Mouse (Mus musculus) thymus, postnatal 25 days (tissue): ENCODE results near the gene Col25a1.

ENCODE experiments used
- DNase-seq: peaks from one replicate; pipeline ENCODE4 v3.0.0; 2022

The Col25a1 gene

GRCm38 (mm10) chr3:130329833-130330555, 198.7 kb downstream of the Col25a1 start:
- DNase-seq = no peak

- no peak for DNase-seq
These were observed 199.3 kb downstream of the Col25a1 start for GRCm38 (mm10) chr3:130330556-130330950.

GRCm38 (mm10) chr3:130332347-130332913, 201.1 kb downstream of the Col25a1 start:
- DNase-seq = no peak

GRCm38 (mm10) chr3:130337857-130338256, 206.6 kb downstream of the Col25a1 start:
- DNase-seq = no peak

GRCm38 (mm10) chr3:130338371-130338770, 207.1 kb downstream of the Col25a1 start:
- no peak for DNase-seq

GRCm38 (mm10) chr3:130350161-130350560, 218.9 kb downstream of the Col25a1 start:
- no peak for DNase-seq

- no peak for DNase-seq
These were observed 223.2 kb downstream of the Col25a1 start for GRCm38 (mm10) chr3:130354399-130355039.

- no peak for DNase-seq
These were observed 225.4 kb downstream of the Col25a1 start for GRCm38 (mm10) chr3:130356575-130357173.

GRCm38 (mm10) chr3:130360813-130361212, 229.5 kb downstream of the Col25a1 start:
- no peak for DNase-seq

GRCm38 (mm10) chr3:130361922-130362321, 230.6 kb downstream of the Col25a1 start:
- DNase-seq = no peak

GRCm38 (mm10) chr3:130362797-130363367, 231.6 kb downstream of the Col25a1 start:
- DNase-seq = no peak

GRCm38 (mm10) chr3:130366917-130367610, 235.8 kb downstream of the Col25a1 start:
- DNase-seq = no peak

- DNase-seq = no peak
These were observed 237.1 kb downstream of the Col25a1 start for GRCm38 (mm10) chr3:130368352-130368751.

- DNase-seq = no peak
These were observed 237.8 kb downstream of the Col25a1 start for GRCm38 (mm10) chr3:130369113-130369512.

GRCm38 (mm10) chr3:130370167-130370566, 238.9 kb downstream of the Col25a1 start:
- no peak for DNase-seq

- no peak for DNase-seq
These were observed 241.8 kb downstream of the Col25a1 start for GRCm38 (mm10) chr3:130373145-130373544.

GRCm38 (mm10) chr3:130374620-130375341, 243.5 kb downstream of the Col25a1 start:
- no peak for DNase-seq

- no peak for DNase-seq
These were observed 246.5 kb downstream of the Col25a1 start for GRCm38 (mm10) chr3:130377786-130378185.

GRCm38 (mm10) chr3:130378626-130379025, 247.3 kb downstream of the Col25a1 start:
- no peak for DNase-seq

- DNase-seq = no peak
These were observed 249.1 kb downstream of the Col25a1 start for GRCm38 (mm10) chr3:130380299-130380845.

GRCm38 (mm10) chr3:130381691-130382090, 250.4 kb downstream of the Col25a1 start:
- no peak for DNase-seq

- no peak for DNase-seq
These were observed 254.6 kb downstream of the Col25a1 start for GRCm38 (mm10) chr3:130385856-130386255.
